Mouse (Mus musculus): ENCODE results near the gene Arhgef2.

GRCm38 (mm10) chr3:88630018-88630417, 24.3 kb downstream of the Arhgef2 start:
- peak; percentile 96 for TF ChIP-seq TCF12 (IDR thresholded peaks at IDR 0.05; ENCODE audit: insufficient read depth, poor library complexity, severe bottlenecking)
- TF ChIP-seq MYOD1 (IDR thresholded peaks at IDR 0.05; ENCODE audit: control insufficient read depth in 1 of 3, insufficient read length in 2 of 3, low read depth in 2 of 3), result peak; percentile 99 to 100 (median 100)
- peak; percentile 56 for TF ChIP-seq POLR2A (IDR thresholded peaks at IDR 0.05; ENCODE audit: insufficient read length, low read depth)
- no peak for TF ChIP-seq MAX (IDR thresholded peaks at IDR 0.05; ENCODE audit: low read depth)
- no peak for TF ChIP-seq E2F4 (IDR thresholded peaks at IDR 0.05; ENCODE audit: insufficient read depth)
- TF ChIP-seq USF1 (IDR thresholded peaks at IDR 0.05; ENCODE audit: low read depth), result no peak
